Mouse (Mus musculus): ENCODE measurements at regions not wholly inside any gene's neighbourhood (a gene's known extent, or its start where the extent isn't known, plus 50 kb on each side); places are given as distances from the start of the nearest gene placed in this dataset.

DNA sequence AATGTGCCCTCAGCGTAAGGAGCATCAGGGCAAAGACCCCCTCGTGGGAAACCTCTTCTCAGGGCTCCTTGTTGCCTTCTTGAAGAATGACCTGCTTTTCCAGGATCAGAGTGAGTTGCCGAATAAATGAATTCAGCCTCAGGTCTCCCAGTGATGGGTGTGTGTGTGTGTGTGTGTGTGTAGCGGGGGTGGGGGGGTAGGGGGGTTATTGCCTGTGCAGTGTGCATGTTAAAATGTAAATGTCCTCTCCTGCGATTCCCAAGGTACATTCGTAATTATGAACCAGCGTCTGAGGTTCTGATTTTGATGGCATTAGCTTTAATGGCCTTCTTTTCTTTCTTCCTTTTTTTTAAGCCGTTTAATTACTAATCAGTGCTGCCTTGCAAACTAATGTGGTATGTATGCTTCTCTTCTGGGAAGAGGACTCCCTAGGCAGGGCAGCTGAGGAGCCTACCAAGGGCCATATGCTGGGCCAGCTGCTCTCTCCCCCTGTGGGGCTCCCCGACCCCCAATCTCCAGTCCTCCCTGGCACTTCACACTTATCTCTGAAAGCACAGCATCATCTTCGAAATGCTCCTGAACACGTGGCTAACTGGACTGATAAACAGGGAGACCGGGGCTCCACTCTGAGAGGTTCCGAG is 165.3 kb upstream of the Tle3 start:
- TF ChIP-seq CTCF (IDR thresholded peaks at IDR 0.05; ENCODE audit: extremely low read depth, insufficient read depth, low read length): no peak
- no peak for TF ChIP-seq POLR2A (IDR thresholded peaks at IDR 0.05; ENCODE audit: extremely low read depth, insufficient read depth, low read length)
